Mouse (Mus musculus) adrenal gland, postnatal 4 days (tissue): Measurements from ENCODE around the gene Tnip3. TPM values are rescaled to one million over a fixed set of nuclear protein-coding genes. Genes with fewer than 3 reads are reported as not detected.

Experiments used
- DNase-seq, 2 experiments: peaks; one replicate each; pipeline ENCODE4 v3.0.0; 2021 to 2022; ENCODE audit warnings: low spot score in 2 of 2, mixed read lengths in 2 of 2
- total RNA-seq, 2 experiments: library from RNA; stranded (reverse); gene quantifications; 2 replicates each; pipeline ENCODE4 v1.2.3; 2021

The Tnip3 gene
- total RNA-seq, 2 experiments from 2014 or later = 0.31 TPM; not detected in 1

- no peak for DNase-seq
These were observed 59.8 kb downstream of the Tnip3 start for GRCm38 (mm10) chr6:65584870-65585332.

- DNase-seq = no peak
These were observed 60.4 kb downstream of the Tnip3 start for GRCm38 (mm10) chr6:65585333-65586053.

- no peak for DNase-seq
These were observed 63.7 kb downstream of the Tnip3 start for GRCm38 (mm10) chr6:65588847-65589246.

GRCm38 (mm10) chr6:65590018-65590417 lies 64.9 kb downstream of the Tnip3 start:
- DNase-seq = no peak

DNA sequence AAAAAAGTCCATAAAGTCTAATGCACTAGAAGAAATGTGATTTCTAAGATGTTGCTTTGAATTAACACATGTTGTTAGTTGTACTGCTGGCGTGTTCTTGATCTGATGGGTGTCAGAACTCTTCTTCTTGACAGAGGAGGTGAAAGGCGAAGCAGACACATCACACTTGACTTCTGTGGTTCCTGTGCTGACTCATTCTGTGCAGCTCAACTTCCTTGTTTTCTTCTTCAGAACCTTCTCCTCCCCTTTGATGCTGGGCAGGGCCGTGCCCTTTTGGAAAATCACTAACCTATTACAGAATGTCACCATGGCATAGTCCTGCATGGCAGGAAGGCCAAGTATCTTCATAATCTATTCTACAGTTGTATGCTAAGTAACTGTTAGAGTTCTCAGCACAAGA lies 69.1 kb downstream of the Tnip3 start:
- no peak for DNase-seq

- no peak for DNase-seq
These were observed 70.3 kb downstream of the Tnip3 start for GRCm38 (mm10) chr6:65595371-65595770.

DNA sequence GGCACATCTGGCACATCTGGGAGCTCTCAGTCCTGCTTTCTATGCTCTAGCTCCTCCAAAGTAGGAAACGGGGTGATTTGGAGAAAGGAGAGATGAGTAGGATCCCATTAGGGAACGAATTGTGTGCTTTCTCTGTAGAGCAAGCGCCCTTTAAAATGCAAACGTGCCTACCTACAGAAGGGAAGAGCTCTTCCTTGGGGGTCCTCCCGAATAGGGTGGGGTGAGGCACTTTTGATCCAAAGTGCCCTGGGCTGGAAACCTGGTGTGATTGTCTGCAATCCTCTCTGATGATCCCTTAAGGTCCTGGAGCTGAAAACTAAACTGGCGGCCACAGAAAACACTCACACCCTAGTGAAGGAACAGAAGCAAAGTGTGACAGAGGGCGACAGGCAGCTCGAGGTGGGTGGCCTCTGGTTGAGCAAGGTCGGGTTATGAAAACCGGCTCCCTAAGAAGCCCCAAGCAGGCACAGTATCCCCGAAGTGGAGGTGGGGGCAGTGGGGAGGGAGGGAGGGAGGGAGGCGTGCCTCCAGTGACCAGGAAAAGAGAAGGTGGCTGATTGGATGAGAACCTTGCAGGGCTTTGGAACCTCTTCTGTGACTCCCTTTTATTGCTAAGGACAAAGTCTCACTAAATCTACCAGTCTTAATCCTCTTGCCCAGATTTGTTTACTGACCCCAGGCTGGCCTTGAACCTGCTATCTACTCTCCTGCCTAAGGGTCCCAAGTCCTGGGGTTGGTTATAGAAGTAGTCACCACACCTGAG lies 72.1 kb downstream of the Tnip3 start:
- no peak for DNase-seq

GRCm38 (mm10) chr6:65598522-65598921 lies 73.4 kb downstream of the Tnip3 start:
- DNase-seq = no peak

- no peak for DNase-seq
These were observed 75.0 kb downstream of the Tnip3 start for GRCm38 (mm10) chr6:65599865-65600739.

GRCm38 (mm10) chr6:65600887-65601286 lies 75.8 kb downstream of the Tnip3 start:
- no peak for DNase-seq

DNA sequence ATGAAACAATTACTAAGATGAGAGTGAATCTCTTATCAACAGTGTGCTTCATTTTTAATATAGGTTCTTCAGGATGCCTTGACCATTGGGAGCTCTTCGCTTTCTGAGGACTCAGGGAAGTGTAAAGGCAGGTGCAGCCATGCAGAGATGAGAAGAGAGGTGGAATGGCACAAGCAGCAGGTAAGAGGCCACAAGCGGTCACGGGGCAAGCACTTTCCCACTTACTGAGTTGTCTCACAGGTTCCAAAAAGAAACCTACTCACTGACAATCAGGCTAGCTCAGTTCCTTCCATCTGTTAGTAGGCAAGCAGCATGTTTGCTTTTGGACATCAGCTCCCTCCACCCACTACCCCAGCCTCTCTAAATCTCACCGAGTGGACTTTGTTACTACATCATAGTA lies 80.7 kb downstream of the Tnip3 start:
- no peak for DNase-seq

DNA sequence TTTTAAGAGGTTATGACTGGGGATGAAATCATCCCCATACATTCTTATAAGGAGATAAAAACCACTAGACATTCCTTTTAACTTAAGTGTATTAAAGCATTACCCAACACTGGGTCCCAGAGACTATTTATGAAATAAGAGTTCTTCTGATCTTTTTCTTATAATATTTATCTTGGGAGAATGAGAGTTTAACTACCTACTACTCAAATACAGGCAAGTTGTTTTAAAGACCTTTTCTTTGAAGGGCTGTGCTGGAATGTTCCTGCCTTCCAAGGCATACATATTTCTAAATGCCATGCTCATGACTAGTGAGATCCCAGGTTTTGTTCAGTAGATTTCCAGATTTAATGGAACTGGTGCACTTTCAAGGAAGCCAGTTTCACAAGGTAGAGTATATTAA lies 81.8 kb downstream of the Tnip3 start:
- DNase-seq = no peak

DNA sequence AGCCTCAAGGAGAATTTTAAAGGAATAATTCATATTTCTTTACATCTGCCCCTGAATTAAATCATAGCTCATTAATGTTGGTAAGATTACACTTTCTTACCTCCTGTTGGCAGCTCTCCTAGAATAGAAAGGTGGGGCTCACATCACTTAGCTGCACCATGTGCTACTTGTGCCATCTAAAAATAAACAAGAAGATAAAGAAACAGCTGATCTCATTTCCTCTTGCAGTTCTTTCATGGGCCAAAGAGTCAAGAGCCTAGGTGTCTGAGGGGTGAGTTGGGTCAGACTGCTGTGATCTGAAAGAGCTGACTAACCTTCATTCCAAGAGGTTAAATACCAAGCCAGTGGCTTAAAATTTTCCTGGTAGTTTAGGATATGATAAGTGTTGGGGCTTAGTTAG lies 86.7 kb downstream of the Tnip3 start:
- no peak for DNase-seq

DNA sequence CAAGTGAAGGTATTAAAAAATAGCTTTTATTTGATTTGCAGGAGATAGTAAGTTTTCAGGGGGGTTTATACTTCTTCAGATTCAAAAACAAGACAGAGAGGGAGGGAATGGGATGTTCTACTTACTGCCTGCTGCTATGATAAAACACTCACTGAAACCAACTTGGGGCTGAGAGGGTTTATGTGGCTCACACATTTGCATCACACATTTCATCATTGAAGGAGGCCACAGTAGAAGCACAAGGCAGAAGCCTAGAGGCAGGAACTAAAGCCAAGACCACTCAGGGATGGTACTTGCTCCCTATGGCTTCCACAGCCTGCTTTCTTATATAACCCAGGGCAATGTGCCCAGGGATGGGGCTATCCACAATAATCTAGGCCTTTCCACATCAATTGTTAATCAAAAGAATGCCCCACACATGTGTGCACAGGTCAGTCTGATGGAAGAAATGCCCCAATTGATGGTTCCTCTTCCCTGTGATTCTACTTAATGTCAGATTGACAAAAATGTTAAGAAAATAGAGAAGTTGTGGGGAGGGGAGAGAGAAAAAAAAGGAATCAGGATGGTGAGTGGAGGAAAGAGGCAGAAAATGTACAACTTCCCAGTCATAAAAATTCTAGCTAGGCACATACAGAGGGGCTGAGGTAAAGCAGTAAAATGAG lies 88.9 kb downstream of the Tnip3 start:
- DNase-seq = no peak

DNA sequence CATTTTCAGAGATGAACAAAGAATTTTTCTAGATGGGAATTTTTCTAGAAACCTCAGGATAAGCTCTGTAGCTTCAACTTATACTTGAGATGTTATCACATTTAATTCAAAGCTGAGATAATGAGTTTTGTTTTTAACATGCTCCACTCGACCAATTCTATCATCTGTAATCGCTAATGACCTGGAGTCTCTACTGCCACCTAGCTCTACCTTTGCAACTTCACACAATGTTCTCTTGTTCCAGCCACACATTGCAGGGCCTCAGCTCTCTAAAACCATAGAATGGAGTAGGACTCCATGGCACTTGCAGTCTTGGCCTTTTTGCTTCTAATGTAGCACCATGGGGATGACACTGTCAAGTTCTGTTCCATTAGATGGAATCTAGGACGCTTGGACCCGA lies 90.5 kb downstream of the Tnip3 start:
- no peak for DNase-seq

- DNase-seq = no peak
These were observed 96.1 kb downstream of the Tnip3 start for GRCm38 (mm10) chr6:65621260-65621659.

DNA sequence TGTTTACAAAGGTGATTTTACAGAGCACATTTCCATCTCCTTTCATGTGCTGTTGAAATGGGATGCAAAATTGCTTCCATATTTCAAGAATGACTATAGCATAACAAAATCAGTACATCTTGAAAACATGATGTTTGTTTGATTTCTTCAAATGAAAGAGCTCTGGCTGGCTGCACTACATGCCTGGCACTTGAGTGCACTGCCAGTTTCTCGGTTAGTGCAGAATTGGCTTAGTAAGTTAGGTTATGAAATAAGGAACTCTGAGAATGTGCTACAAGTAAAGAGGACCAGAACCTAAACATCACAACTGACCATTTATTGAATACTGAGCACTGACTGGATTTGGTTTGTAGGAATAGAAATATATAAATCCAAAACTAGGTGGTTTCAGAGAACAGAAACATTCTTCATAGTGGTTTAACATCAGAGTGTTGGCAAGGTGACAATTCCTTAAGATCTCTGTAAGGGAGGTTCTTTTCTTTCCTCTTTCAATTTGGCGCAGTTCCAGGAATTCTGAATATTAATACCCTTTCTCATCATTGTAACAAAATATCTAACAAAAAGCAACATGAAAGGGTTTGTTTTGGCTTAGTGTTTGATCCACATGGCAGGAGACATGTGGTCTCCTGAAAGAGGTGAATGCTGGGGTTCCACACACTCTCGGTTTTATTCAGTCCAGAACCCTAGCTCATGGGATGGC lies 98.1 kb downstream of the Tnip3 start:
- DNase-seq = no peak

GRCm38 (mm10) chr6:65630578-65630977 lies 105.5 kb downstream of the Tnip3 start:
- DNase-seq = no peak

DNA sequence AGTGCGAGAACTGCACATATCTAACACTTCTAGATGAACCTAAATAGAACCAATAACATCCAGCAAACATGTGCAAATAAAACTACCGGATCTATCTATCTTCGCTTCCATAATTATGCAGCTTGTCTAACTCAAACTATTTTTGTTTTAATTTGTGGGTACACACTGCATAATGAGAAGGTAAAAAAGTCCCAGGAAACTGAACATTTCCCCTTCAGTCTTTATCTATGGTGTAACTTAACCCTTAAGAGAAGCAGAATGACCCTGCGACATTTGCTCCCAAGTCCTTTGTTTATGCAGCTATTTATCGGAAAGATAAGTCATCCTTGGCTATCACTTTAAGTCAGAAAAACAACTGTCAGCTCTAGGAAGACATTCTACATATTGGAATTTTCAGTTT lies 107.1 kb downstream of the Tnip3 start:
- DNase-seq = no peak

DNA sequence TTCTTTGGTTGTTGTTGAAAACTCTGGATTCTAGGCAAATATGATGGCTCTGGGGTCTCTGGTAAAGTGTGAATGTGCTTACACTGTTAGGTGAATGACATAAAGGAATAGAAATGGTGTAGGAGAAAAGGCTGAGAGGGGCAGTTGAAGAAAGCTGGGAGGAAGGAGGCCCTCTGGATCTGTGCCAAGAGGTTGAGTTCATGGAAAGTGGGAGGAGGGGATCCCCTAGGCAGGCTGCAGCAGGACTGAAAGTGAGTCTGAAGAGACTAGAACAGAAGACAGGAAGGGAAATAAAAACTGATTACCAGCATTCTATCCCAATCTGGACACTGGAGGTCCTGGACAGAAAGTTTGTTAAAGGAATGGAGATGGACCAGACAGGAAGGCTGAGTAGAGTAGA lies 117.3 kb downstream of the Tnip3 start:
- no peak for DNase-seq

DNA sequence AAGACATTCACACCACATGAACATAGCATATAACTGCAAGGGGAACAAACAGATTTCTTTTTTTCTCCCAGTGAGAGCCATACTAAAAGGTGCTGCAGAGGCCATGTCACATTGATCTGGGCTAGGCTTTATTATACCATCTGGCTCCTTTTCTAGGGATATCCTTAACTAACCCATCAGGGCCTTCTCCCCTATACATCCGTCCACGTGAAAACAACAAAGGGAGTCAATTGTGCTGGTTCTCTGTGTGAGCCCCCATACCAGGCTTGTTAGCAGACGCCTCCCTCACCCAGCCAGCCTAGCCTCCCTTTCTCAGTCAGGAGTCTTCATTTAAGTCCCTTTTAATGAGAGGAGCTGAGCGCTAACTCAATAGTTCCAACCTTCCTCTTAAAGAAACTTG lies 119.0 kb downstream of the Tnip3 start:
- no peak for DNase-seq
